Mouse (Mus musculus) R1 (cell line): ENCODE data around the gene BC052040.

Source experiments
- DNase-seq: peaks from one replicate; pipeline ENCODE4 v3.0.0-alpha.2; 2018; ENCODE audit warnings: low read depth, low spot score

BC052040 gene

GRCm38 (mm10) chr2:115601280-115601679 lies 19.8 kb downstream of the BC052040 start:
- DNase-seq = no peak

DNA sequence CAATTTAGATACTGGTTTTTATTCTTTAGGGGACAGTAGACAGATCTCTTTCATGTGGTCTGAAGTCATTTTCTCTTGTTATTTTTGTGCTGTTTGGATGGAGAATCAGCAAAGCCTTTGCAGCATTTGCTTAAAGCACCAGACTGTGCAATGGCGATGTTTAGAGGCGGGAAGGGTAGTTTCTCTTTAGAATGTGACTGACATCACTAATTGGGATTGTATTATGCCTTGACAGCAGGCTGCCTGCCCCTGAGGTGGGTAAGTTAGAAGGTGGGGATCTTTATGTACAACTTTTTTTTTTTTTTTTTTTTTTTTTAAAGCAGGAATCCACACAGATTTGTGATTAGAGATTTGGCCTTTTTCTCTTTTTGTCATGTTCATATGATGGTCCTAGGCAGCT lies 20.6 kb downstream of the BC052040 start:
- DNase-seq = no peak

GRCm38 (mm10) chr2:115604132-115604531 lies 22.6 kb downstream of the BC052040 start:
- no peak for DNase-seq

DNA sequence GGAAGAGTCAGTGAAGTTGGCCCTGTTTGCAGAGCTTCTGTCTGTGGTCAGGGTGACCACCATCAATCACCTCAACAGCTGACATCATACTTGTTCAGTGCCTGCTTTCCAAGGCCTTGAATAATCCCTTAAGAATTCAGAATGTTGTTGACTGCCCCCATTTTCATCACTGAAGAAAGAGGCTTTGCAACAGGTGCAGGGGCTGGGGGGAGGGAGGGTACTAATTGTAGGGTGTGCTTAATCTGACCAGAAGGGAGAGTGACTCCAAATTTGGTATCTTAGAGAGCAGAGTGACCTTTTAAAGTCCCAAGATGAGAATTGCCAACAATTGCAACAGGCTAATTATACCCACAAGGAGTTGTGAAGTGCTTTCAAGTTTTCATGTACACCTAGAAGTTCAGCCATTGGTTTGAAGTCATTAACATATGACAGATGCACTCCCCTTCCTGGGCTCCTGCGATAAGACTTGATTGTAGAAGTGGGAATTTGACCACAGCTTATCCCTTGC lies 24.4 kb downstream of the BC052040 start:
- DNase-seq = peak; percentile 8

DNA sequence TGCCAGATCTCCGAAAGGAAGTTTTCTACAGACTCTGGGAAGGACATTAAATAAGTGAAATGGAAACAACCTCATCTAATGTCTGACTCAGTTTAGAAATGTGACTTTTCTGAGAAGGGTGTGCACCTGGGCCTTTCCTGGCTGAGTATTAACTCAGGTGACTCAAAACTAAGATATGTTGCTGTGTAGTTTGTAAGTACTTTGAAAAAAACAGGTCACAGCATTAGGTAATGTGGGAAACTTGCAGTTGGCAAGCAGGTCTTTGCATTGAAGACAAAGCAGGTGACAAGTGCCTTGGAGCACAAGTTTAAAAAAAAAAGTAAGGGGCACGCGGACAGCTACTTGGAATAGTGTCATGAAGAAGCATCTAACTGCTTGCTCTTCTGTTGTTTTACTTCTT lies 27.5 kb downstream of the BC052040 start:
- no peak for DNase-seq

DNA sequence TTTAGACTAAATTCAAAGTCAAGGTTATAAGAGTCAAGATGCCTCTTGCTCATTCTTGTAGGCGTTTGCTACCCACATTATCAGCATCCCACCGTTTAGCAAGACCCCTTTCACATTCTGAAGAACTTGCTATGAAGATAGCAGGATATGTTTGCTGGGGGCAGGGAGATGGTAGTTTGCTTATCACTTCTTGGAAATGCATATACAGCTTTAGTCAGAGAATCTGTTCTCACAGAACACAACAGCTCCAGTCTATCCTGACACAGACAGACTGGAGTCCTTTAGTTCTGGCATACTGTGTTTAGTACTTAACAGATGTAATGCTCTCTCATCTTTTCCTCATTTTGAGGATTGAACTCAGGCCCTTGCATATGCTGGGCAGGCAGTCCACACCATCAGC lies 28.6 kb downstream of the BC052040 start:
- no peak for DNase-seq

- peak; percentile 14 for DNase-seq
Observed at GRCm38 (mm10) chr2:115610503-115610902, 29.0 kb downstream of the BC052040 start.

DNA sequence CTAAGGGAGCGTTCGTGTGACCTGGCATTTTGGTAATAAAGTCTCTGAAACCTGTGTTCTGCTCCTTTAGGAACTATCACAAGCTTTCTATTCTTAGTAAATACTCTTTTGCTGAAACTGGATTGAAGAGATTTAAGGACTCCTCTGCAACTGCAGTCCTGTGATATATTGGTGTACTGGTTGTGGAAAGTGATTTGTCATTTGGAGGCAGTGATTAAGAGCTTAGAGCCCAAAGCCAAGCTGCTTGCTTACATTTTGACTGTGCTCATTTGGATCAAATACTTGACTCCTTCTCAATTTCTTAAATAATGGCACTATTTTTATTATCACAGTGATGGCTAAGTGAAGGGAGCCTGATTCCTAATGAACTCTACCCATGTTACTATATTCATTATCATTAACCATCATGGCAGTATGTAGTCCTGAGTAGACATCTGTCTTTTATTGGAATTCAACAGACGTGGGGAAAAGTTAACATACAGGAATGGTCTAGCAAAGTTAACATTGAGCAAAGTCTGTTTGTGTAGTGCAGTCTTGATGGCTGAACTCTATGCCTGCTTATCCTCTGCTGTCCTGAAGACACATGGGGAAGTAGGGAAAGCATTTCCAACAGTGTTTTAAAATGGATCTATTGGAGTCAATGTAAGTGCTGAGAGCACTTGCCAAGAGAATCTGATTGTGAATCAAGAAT lies 32.5 kb downstream of the BC052040 start:
- no peak for DNase-seq

DNA sequence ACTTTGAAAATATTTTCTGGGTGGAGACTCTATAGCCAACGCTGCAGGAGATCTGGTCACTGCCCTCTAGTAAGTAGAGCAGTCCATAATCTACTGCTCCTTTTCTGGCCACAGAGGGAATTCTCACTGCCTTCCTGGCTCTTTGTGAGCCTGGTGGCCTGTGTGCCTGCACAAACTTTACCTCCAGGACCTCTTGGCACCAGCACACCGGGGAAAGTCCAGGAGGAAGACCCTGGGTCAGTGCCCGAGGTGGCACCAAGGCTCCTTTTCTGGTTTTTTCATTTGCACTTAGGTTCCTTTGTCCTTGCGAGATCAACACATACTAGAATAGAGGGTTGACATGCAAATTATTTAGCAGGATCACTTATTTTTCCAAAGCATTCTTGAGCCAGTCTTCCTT lies 47.0 kb downstream of the BC052040 start:
- DNase-seq = no peak

DNA sequence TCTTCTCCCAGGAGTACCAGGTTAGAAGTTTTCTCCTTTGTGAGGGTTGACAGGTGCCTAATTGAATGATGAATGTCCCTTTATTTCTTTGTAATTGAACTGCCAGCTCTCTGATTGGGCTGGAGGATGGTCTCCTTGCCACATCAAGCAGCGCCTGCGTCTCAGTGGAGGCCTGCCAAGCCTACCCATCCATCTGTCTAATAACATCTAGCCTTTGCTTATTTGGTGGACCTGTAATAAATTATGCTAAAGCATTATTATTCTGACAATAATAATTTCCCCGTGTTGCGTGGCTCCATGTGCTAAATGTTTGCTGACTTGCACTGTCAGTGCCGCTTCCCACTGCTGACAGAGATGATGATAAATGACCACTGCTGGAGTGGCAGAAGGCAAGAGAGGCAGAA lies 49.5 kb downstream of the BC052040 start:
- no peak for DNase-seq

GRCm38 (mm10) chr2:115631826-115632225 lies 50.3 kb downstream of the BC052040 start:
- no peak for DNase-seq

- no peak for DNase-seq
Observed at GRCm38 (mm10) chr2:115650203-115650602, 68.7 kb downstream of the BC052040 start.

- DNase-seq = no peak
Observed at GRCm38 (mm10) chr2:115659712-115660111, 78.2 kb downstream of the BC052040 start.

GRCm38 (mm10) chr2:115660213-115661120 lies 79.0 kb downstream of the BC052040 start:
- DNase-seq = no peak

GRCm38 (mm10) chr2:115667516-115667915 lies 86.0 kb downstream of the BC052040 start:
- no peak for DNase-seq

DNA sequence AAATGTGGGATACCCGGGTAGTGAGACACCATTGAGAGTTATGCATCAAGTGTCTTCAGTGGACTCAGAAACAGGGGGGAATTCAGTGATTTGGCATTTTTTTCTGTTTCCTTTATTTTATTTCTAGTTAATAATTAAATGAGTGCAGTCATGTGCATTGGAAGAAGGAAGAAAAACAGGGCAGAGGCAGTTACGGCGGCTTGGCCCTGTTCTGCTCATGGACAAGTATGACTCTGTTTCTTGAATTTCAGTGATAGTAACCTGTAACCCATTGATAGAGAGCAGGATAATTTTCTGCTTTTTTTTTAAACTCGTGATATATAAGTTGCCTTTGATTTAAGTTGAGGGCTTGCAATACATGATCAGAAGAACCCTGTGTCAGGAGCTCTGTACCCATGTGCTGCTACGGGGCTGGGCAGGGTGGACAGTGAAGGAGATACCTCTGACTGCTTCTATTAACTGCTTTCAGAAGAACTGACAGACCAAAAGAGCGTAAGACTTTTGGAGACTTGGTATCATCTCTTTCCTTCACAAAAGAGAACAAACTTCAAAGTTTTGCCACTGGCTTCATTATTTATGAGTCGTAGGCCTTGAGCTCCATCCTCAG lies 91.6 kb downstream of the BC052040 start:
- DNase-seq = no peak

DNA sequence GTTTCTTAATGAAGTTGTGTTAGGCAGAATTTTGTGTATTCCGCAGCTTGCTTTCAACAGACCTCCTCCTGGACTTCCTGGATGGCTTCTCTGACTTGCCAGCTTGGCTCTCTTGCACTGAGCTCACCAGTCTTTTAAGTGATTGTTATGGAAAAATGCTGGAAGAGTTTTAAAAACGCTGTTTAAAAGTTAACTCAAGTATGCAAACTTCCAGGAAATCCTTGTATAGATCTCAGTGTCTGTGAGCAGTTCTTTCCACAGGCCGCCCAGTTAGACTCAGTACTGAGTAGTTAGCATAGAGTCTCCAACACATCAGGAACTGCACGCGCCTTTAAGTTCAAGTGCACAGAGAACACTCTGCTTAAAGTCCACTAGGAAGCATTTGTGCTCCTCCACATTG lies 97.3 kb downstream of the BC052040 start:
- peak; percentile 75 for DNase-seq

- no peak for DNase-seq
Observed at GRCm38 (mm10) chr2:115685250-115685649, 103.7 kb downstream of the BC052040 start.

DNA sequence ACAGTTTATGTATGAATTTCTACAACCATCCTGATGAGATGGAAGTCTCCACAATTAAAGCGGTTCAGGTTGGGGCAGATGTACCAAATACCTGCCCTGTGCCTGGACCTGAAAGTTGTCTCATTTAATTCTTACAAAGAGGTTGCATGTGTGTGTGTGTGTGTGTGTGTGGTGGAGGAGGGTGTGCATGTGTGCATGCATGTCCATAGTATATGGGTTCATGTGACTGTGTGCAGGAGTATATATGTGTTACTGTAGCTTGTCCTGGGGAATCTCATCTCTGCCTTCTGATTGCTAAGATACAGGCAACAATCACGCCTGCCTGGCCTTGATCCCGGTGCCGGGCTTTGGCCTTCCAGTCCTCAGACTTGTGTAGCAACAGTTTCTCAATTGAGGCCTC lies 106.1 kb downstream of the BC052040 start:
- no peak for DNase-seq

- peak; percentile 17 for DNase-seq
Observed at GRCm38 (mm10) chr2:115688282-115688681, 106.8 kb downstream of the BC052040 start.

GRCm38 (mm10) chr2:115693841-115694240 lies 112.3 kb downstream of the BC052040 start:
- peak; percentile 57 for DNase-seq

- no peak for DNase-seq
Observed at GRCm38 (mm10) chr2:115694386-115694785, 112.9 kb downstream of the BC052040 start.
